Mouse (Mus musculus) intestine, embryonic 15.5 days (tissue): ENCODE results near the gene Klrb1b. TPM values are rescaled to one million over a fixed set of nuclear protein-coding genes. Genes with fewer than 3 reads are reported as not detected.

Experiments used
- ATAC-seq: fragments of 200-750 bp; cut with Nextera tagmentation; 2 replicates; pipeline ENCODE4 v1.8.0; 2017; ENCODE audit warnings: moderate TSS enrichment, moderate library complexity
- H3K27ac ChIP-seq: fragments of 300-500 bp; sonication (generic); 2 replicates; pipeline ENCODE4 v1.5.1; 2015; ENCODE audit warnings: mild to moderate bottlenecking, inconsistent platforms
- H3K27me3 ChIP-seq: fragments of 300-500 bp; sonication (generic); replicated peaks from 2 replicates; pipeline ENCODE4 v1.6.1; 2015; ENCODE audit warnings: inconsistent platforms
- H3K36me3 ChIP-seq: fragments of 300-500 bp; sonication (generic); 2 replicates; pipeline ENCODE4 v1.6.1; 2015; ENCODE audit warnings: inconsistent platforms
- H3K4me1 ChIP-seq: fragments of 300-500 bp; sonication (generic); replicated peaks from 2 replicates; pipeline ENCODE4 v1.6.1; 2015; ENCODE audit warnings: inconsistent platforms
- H3K4me2 ChIP-seq: fragments of 300-500 bp; sonication (generic); replicated peaks from 2 replicates; pipeline ENCODE4 v1.6.1; 2015; ENCODE audit warnings: mild to moderate bottlenecking, inconsistent platforms
- H3K4me3 ChIP-seq: fragments of 300-500 bp; sonication (generic); replicated peaks from 2 replicates; pipeline ENCODE4 v1.5.1; 2015; ENCODE audit warnings: inconsistent platforms
- H3K9ac ChIP-seq: fragments of 300-500 bp; sonication (generic); 2 replicates; pipeline ENCODE4 v1.6.1; 2015; ENCODE audit warnings: inconsistent platforms
- H3K9me3 ChIP-seq: fragments of 300-500 bp; sonication (generic); 2 replicates; pipeline ENCODE4 v1.6.1; 2016; ENCODE audit warnings: inconsistent platforms
- whole genome bisulfite sequencing: fragments of 180-500 bp; shearing (Covaris S2); methylation state at CpG from one replicate; pipeline ENCODE4 v1.1.7; 2015; 5-methylcytosine and 5-hydroxymethylcytosine counted together
- polyA plus RNA-seq: library from polyadenylated mRNA; unstranded; fragments of >200 nt; fragmentation: Nextera tagmentation; extraction: Ambion mirVana; gene quantifications from 2 replicates; pipeline ENCODE4 v1.2.1, GENCODE M21; 2015

Gene Klrb1b
- polyA plus RNA-seq, 1 experiment from 2014 or later, result 1.2 TPM

DNA sequence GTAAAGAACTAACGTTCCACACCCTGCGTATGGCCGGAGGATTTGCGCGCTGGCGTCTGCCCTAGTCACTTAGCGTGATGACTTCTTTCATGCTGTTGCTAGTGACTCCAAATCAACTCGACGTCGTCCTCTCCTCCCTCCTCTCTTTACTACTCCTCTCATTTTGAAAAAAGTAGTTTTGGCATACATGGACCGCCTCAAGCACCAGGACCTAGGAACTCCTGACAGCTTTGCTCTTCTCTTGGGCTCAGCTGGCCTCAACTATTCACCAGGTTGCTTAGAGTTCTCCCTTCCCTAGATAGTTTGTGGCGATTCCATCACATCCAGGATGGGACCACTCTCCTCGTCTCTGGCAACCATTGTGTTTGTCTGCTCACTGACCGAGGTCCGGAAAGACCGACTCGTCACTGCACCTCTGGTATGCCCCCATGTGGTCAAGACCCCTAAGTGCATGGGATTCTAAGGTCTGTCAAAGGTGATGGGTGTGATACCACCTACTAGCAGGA, 13.2 kb upstream of the Klrb1b start:
- peak overlapping the region; percentile 38 for H3K9ac ChIP-seq
- peak; percentile 34 for ATAC-seq
- no peaks in the 10 kb centered on the region for H3K36me3 ChIP-seq

DNA sequence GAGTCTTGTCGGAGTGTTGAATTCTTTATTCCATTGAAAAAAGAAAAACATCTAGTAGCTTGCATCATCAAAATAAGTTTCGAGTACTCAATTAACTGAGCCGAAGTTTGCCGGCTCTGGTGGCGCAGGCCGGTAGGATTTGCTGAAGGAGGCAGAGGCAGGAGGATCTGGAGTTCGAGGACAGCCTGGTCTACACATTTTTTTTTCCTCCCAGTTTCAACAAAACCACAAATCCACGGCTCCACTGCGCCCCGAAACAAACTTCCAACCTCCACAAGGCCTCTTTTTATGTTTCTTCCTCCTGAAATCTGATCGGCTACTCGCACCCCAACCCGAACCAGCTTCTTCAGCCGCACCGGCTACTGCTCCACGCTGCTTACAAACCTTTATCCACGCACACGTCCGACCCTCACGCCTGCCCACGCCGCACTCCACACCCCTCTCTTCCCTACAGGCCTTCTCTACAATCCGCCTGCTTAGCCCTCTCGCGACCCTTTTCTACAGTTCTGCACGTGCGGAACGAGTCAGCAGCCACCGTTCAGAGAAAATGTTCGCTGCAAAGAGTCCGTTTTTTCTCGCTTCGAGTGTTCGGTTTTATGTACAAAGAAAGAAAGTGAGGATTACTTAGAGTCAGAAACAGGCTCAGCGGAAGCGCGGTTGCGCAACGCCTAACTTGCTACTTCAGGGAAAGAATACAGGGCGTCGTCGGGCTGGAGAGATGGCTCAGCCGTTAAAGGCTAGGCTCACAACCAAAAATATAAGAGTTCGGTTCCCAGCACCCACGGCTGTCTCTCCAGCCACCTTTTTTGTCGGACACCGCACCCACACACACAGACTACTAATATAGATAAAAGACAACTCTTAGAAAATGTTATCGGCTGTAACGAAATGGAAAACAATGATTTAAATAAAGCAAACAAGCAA, 12.5 kb upstream of the Klrb1b start:
- peak; percentile 60 for ATAC-seq
- Histone ChIP-seq H3K9ac (peak overlapping the region; percentile 76), H3K9me3 (no peaks in the 10 kb centered on the region), H3K36me3 (no peaks in the 10 kb centered on the region), H3K4me3 (peak overlapping the region; percentile 61), H3K4me1 (peaks cover 9% of the 10 kb centered on the region; the same call in 1 of the 2 replicates), H3K27me3 (no peaks in the 10 kb centered on the region), H3K27ac (peak overlapping the region; percentile 91), H3K4me2 (peak overlapping the region; percentile 63)
- under 1% methylated on average over 49 of the region's 49 CpGs for WGBS

More for the DNA sequence above, 13.2 kb upstream of the Klrb1b start:
- peak overlapping the region; percentile 63 for H3K4me2 ChIP-seq
- H3K4me3 ChIP-seq, result peak overlapping the region; percentile 61
- H3K4me1 ChIP-seq, result peaks cover 13% of the 10 kb centered on the region
- under 1% methylated on average over 17 of the region's 17 CpGs for WGBS
- H3K27me3 ChIP-seq, result no peaks in the 10 kb centered on the region
- peak overlapping the region; percentile 91 for H3K27ac ChIP-seq
- no peaks in the 10 kb centered on the region for H3K9me3 ChIP-seq

DNA sequence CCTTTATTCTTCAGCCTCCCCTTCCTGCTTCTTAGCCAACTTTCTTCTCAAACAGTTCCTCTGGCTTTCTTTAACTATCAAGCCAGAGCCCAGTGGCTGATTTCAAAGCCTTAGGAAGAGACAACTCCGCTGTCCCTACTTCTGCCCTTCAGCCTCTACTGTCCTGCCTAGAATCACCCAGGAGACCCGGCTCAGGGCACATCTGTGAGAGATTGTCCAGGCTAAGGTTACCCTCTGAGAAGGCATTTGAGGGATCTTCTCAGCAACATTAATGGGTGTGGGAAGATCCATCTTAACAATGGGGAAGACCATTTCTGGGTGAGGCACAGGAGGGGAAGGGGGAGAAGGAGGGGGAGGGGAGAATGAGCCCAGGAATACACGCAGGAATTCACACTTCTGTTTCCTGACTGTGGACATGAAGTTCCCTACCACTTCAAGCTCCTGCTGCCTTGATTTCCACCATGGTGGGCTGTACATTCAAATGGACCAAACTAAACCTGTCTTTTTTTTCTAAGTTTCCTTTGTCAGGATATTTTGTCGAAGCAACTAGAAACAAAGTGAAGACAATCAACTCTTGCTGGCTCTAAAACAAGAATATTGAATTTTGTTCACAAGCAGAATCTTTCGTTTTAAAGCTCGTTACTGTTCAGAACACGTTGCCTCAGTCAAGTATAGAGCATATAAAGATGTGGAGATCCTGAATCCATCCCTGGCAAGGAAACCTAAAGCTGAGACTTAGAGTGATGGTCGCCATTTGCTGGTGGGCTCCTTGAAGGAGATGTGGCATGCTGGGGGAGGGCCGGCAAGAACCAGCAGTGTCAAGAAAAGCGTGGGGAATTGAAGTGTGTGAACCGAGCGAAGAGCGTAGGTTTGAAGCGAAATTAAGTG, 11.6 kb upstream of the Klrb1b start:
- 3% methylated on average over 14 of the region's 14 CpGs for WGBS
- ATAC-seq, result no peak

DNA sequence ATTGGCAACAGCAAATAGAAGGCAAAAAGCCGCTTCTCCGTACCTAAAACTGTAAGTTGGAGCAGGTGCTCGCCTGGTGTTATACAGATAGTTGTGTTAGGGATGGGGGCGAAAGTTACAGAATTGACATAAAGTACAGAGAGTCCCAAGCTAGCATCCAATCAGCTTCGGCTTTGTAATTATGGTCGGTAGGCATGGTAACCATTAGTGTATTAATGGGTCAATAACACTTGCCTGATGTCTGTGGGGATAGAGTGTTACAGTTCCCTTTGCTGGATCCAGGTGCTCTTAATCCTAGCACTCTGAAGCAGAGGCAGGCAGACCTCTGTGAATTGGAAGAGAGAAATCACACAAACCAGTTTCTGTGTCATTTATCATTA, 10.8 kb upstream of the Klrb1b start:
- no peaks in the 10 kb centered on the region for H3K36me3 ChIP-seq
- H3K4me2 ChIP-seq, result peak overlapping the region; percentile 62
- H3K9me3 ChIP-seq, result no peaks in the 10 kb centered on the region
- H3K4me3 ChIP-seq, result peak overlapping the region; percentile 61; the same call in 1 of the 2 replicates
- ATAC-seq, result no peak
- peaks cover 9% of the 10 kb centered on the region; the same call in 1 of the 2 replicates for H3K4me1 ChIP-seq
- no peak overlapping the region for H3K9ac ChIP-seq
- WGBS, result 82% methylated on average over 6 of the region's 6 CpGs
- H3K27me3 ChIP-seq, result no peaks in the 10 kb centered on the region
- peak overlapping the region; percentile 59; the same call in 1 of the 2 replicates for H3K27ac ChIP-seq

More for the DNA sequence above, 11.6 kb upstream of the Klrb1b start:
- H3K27ac ChIP-seq, result peak overlapping the region; percentile 59
- no peaks in the 10 kb centered on the region for H3K9me3 ChIP-seq
- H3K4me2 ChIP-seq, result peak overlapping the region; percentile 62
- no peaks in the 10 kb centered on the region for H3K27me3 ChIP-seq
- peak overlapping the region; percentile 61 for H3K4me3 ChIP-seq
- H3K4me1 ChIP-seq, result peaks cover 9% of the 10 kb centered on the region; the same call in 1 of the 2 replicates
- peak overlapping the region; percentile 50 for H3K9ac ChIP-seq
- H3K36me3 ChIP-seq, result no peaks in the 10 kb centered on the region

DNA sequence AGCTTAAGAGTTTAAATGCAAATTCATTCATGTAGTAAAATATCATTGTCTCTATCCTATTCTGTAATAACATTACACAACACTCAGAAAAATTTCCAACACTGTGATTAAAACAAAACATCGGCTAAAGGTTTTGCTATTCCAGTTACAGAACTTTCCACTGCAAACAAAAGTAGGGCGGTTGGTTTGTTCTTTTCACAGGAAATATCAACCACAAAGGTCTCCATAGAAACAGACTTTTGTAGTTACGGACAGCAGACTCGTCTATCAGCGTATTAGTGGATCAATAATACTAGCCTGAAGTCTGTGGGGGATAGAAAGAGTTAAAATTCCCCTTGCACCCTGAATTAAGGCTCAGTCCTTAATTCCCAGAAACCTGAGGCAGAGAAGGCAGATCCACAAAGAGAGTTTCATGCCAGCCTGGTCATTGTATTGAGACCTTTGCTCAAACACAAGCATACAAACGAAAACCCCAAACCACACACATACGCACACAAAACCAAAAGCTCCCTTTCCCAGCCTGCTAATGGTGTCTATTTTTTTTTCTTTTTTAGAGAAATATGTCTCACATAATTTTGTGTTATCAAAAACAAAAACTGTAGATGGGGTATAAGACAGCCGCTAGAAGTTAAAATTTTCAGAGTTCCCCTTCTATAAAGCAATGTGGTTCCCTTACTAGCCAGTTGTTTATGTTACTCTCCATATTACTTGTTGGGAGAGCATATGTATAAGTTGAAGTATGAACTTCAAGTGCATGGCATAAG, 10.2 kb upstream of the Klrb1b start:
- no peak overlapping the region for H3K4me2 ChIP-seq
- H3K4me3 ChIP-seq, result no peak overlapping the region
- H3K27me3 ChIP-seq, result no peaks in the 10 kb centered on the region
- no peak overlapping the region for H3K27ac ChIP-seq
- no peaks in the 10 kb centered on the region for H3K36me3 ChIP-seq
- H3K4me1 ChIP-seq, result peaks cover 4% of the 10 kb centered on the region; the same call in 1 of the 2 replicates
- ATAC-seq, result no peak
- H3K9me3 ChIP-seq, result no peaks in the 10 kb centered on the region
- H3K9ac ChIP-seq, result no peak overlapping the region
- WGBS, result 80% methylated on average over 8 of the region's 8 CpGs

DNA sequence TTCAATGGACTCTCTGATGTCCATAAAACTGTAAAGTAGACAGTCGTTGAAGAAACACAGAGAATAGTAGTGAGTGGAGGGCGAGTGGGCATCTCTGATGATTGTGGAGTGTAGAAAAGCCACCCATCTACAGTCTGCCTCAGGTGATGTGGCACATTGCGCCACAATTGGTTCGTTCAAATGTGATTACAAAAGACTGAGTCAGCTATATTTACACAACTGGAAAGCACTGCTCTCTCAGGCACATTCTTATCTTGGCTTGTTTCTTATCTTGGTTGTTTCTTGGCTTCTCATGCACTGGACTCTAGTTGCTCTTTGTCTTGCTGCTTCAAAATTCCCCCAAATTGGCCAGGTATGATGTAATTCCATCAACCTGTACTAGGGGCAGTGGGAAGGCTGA, 9.4 kb upstream of the Klrb1b start:
- ATAC-seq, result peak; percentile 36
- H3K9ac ChIP-seq, result no peak overlapping the region
- no peak overlapping the region for H3K27ac ChIP-seq
- H3K9me3 ChIP-seq, result no peaks in the 10 kb centered on the region
- 66% methylated on average over 4 of the region's 4 CpGs for WGBS
- H3K36me3 ChIP-seq, result no peaks in the 10 kb centered on the region
- no peak overlapping the region for H3K4me2 ChIP-seq
- H3K27me3 ChIP-seq, result no peaks in the 10 kb centered on the region
- peaks cover 4% of the 10 kb centered on the region; the same call in 1 of the 2 replicates for H3K4me1 ChIP-seq
- H3K4me3 ChIP-seq, result no peak overlapping the region

DNA sequence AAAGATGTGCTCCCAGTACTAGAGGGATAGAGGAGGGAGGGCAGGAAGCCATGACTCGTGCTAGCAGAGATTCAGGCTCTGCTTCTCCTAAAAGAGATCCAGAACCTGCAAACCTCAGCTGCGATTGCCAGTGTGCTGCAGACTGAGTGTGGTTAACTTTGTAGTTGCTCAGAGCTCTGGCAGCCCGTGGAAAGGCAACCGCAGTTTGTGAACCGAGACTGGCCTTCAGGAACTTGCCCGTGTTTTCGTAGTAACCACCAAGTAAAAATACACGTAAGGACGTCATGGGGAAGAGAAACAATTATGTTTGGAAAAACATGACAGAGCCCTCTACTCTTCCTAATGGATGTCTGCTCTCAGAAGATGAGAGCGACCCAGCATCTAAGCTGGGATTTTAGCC, 6.9 kb upstream of the Klrb1b start:
- Histone ChIP-seq H3K4me1 (no peaks in the 10 kb centered on the region; the same call in 1 of the 2 replicates), H3K27ac (no peak overlapping the region), H3K4me2 (no peak overlapping the region), H3K9ac (no peak overlapping the region), H3K4me3 (no peak overlapping the region), H3K36me3 (no peaks in the 10 kb centered on the region), H3K27me3 (no peaks in the 10 kb centered on the region), H3K9me3 (no peaks in the 10 kb centered on the region)
- no peak for ATAC-seq
- WGBS, result 78% methylated on average over 10 of the region's 10 CpGs

DNA sequence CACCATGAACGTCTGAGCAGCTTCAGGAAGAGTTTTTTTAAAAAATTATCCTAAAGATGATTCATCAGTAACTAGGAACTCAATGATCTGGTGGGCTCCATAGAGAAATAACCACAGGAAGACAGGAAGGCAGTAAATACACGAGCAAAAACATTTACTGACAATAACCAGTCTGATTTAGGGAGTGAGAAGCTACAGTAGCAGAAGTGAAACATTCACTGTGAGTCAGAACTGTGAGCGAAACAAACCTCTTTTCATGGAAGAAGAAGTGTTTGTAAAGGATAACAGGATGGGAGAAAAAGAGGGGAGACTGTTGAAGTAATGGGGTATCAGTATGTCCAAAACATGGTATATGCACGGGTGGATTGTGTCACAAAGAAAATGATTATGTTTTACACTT, 3.7 kb upstream of the Klrb1b start:
- H3K4me2 ChIP-seq, result no peak overlapping the region
- no peak for ATAC-seq
- no peak overlapping the region for H3K9ac ChIP-seq
- no peaks in the 10 kb centered on the region for H3K9me3 ChIP-seq
- H3K36me3 ChIP-seq, result no peaks in the 10 kb centered on the region
- H3K27ac ChIP-seq, result no peak overlapping the region
- H3K27me3 ChIP-seq, result no peaks in the 10 kb centered on the region
- no peak overlapping the region for H3K4me3 ChIP-seq
- H3K4me1 ChIP-seq, result no peaks in the 10 kb centered on the region
- 53% methylated on average over 4 of the region's 4 CpGs for whole genome bisulfite sequencing

DNA sequence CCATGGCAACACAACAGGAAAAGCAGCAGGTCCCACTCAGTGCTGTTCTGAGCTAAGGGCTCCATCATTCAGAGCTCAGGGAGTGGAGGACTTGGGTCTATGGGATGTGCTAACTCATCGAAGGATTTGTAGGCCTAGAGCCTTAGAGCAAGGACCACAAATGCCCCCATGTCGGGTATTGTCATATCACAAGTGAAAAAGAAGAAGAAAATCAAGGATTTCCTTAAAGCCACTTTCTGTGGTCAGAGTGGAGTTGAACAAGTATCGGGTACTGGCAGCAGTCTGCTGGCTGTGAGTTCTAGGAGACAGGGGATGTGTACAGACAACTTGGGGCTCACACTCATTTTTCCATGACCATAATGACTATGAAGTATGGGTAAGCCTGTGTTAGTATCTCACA, 650 bp upstream of the Klrb1b start:
- no peak overlapping the region for H3K9ac ChIP-seq
- no peak overlapping the region for H3K4me3 ChIP-seq
- WGBS, result 87% methylated on average over 3 of the region's 3 CpGs
- H3K36me3 ChIP-seq, result no peaks in the 10 kb centered on the region
- ATAC-seq, result no peak
- H3K4me2 ChIP-seq, result no peak overlapping the region
- no peaks in the 10 kb centered on the region for H3K4me1 ChIP-seq
- no peak overlapping the region for H3K27ac ChIP-seq
- no peaks in the 10 kb centered on the region for H3K9me3 ChIP-seq
- H3K27me3 ChIP-seq, result no peaks in the 10 kb centered on the region

DNA sequence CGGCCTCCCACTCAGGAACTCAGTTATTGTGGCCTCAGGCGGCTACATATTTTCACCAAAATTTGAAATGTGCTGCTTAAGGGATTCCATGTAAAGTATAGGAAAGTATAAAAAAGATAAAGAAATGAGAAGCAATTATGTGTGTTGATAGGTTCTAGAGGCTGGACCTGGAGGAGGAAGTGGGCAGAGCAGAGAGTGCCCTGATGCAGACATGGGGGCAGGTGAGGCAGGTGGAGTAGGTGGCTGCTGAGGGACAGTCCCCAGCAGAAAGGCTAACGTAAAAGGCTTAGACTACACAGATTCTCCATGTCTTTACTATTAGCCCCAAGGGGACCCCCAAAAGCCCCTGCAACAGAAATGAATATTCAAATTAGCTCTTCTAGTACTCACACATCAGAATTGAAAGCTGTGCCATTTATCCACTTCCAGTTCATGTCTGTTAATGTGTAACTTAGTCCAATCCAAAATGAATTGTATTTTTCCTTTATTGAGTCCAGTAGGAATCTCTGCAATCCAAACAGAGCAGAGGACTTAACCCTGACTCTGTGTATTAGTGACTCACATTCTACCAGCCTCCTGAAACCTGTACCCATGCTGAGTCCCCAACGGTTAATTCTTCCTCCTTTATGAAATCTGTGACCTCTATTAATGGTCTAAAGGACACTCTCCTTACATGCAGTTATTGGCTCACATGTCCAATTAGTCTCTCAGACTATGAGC, 7.9 kb downstream of the Klrb1b start:
- Histone ChIP-seq H3K4me2 (no peak overlapping the region), H3K36me3 (no peaks in the 10 kb centered on the region), H3K4me1 (no peaks in the 10 kb centered on the region), H3K9me3 (no peaks in the 10 kb centered on the region), H3K27ac (no peak overlapping the region; the same call in 1 of the 2 replicates), H3K9ac (no peak overlapping the region), H3K27me3 (no peaks in the 10 kb centered on the region), H3K4me3 (no peak overlapping the region)
- 78% methylated on average over 4 of the region's 4 CpGs for WGBS
- peak; percentile 77 for ATAC-seq

DNA sequence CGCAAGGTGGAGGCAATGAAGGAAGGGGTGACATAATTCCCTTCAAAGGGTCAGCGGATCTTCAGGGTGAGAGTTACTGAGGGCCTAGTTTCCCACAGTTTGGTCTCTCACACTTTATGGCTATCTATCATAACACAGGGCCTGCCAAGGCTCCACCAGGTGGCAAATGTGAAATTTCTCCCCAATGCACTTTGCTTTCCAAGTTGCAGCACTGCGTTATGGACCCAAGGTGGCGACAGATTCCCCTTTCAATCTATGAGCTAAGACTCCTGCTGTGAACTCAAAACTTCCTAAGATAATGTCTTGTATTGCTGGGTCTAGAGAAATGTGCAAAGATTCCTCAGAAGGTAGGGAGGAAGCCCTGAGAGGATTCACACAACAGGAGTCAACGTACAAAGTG, 17.6 kb downstream of the Klrb1b start:
- Histone ChIP-seq H3K27me3 (no peaks in the 10 kb centered on the region), H3K4me1 (no peaks in the 10 kb centered on the region), H3K9ac (no peak overlapping the region), H3K36me3 (no peaks in the 10 kb centered on the region), H3K9me3 (no peaks in the 10 kb centered on the region), H3K4me3 (no peak overlapping the region), H3K4me2 (no peak overlapping the region), H3K27ac (no peak overlapping the region)
- ATAC-seq, result no peak
- 91% methylated on average over 5 of the region's 5 CpGs for WGBS
